Mouse (Mus musculus): Measurements from ENCODE around the gene Lrrc74a.

DNA sequence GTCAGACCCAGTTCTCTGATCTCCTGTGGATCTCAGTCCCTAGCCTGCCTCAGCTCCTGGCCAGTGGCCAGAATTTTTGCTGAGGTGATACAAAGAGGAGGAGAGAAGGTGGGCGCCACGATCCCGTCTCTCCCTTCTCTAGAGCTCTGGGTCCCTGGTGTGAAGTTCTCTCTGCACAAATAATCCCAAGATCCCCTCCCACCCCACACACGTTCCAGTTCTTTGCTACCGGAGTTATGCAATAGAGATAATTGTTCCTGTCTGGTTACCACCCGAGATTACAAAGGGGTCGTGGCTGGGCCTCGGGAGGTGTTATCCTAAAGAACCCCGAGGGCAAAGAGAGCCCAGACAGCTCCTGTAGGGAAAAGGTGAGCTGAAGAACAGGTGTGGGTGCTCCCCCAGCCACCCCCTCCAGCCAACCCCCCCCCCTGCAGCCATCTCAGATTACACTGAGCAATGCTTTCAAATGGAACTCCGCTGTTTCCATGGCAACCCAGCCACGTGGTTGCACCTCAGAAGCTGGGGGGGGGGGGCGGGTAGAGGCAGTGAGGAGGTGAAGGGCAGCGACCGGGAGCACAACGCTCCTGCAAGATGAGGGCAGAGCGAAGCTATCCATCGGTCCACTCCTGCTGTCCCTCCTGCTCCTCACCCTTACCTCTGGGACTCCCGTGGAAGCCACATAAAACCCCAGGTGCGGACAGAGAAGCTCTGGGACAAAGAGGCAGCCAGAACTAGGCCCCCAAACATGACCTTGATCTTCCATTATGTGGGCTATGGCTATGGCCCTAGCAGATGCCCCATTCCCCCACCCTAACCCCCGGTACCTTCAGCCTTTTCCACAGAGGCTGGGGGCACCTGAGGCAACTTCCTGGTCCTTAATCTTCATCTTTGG lies 72.1 kb downstream of the Lrrc74a start:
- no peak for TF ChIP-seq FLI1 (IDR thresholded peaks at IDR 0.05; ENCODE audit: low read length)
- TF ChIP-seq GATA1 (IDR thresholded peaks at IDR 0.05; ENCODE audit: borderline replicate concordance, low read length) = no peak
